Mouse (Mus musculus) stomach, embryonic 15.5 days (tissue): ENCODE measurements around the gene Trim16. TPM values are rescaled to one million over a fixed set of nuclear protein-coding genes. Genes with fewer than 3 reads are reported as not detected.

ENCODE experiments used
- ATAC-seq: fragments of 200-750 bp; cut with Nextera tagmentation; 2 replicates; pipeline ENCODE4 v1.8.0; 2017; ENCODE audit warnings: low read depth, moderate number of reproducible peaks, moderate TSS enrichment; ENCODE audit not compliant: insufficient read depth, low FRiP score
- H3K27ac ChIP-seq: fragments of 300-500 bp; sonication (generic); 2 replicates; pipeline ENCODE4 v1.5.1; 2015; ENCODE audit warnings: mild to moderate bottlenecking, inconsistent platforms
- H3K27me3 ChIP-seq: fragments of 300-500 bp; sonication (generic); replicated peaks from 2 replicates; pipeline ENCODE4 v1.6.1; 2015; ENCODE audit warnings: inconsistent platforms
- H3K36me3 ChIP-seq: fragments of 300-500 bp; sonication (generic); 2 replicates; pipeline ENCODE4 v1.6.1; 2015; ENCODE audit warnings: inconsistent platforms
- H3K4me1 ChIP-seq: fragments of 300-500 bp; sonication (generic); 2 replicates; pipeline ENCODE4 v1.6.1; 2015; ENCODE audit warnings: inconsistent platforms
- H3K4me2 ChIP-seq: fragments of 300-500 bp; sonication (generic); 2 replicates; pipeline ENCODE4 v1.6.1; 2015; ENCODE audit warnings: mild to moderate bottlenecking, inconsistent platforms
- H3K4me3 ChIP-seq: fragments of 300-500 bp; sonication (generic); replicated peaks from 2 replicates; pipeline ENCODE4 v1.5.1; 2015; ENCODE audit warnings: inconsistent platforms
- H3K9ac ChIP-seq: fragments of 300-500 bp; sonication (generic); 2 replicates; pipeline ENCODE4 v1.6.1; 2015; ENCODE audit warnings: inconsistent platforms
- H3K9me3 ChIP-seq: fragments of 300-500 bp; sonication (generic); 2 replicates; pipeline ENCODE4 v1.6.1; 2016; ENCODE audit warnings: inconsistent platforms
- WGBS: fragments of 180-500 bp; shearing (Covaris S2); methylation state at CpG from one replicate; pipeline ENCODE4 v1.1.7; 2015; 5-methylcytosine and 5-hydroxymethylcytosine counted together
- polyA plus RNA-seq: library from polyadenylated mRNA; unstranded; fragments of >200 nt; fragmentation: Nextera tagmentation; extraction: Ambion mirVana; gene quantifications from 2 replicates; pipeline ENCODE4 v1.2.1, GENCODE M21; 2015

The Trim16 gene
- polyA plus RNA-seq, result 13.8 and 15.6 TPM in 2 replicates

- Histone ChIP-seq H3K9ac (peak within 1 kb of the TSS; percentile 44), H3K9me3 (no peaks in the 10 kb centered on the region), H3K27ac (peak within 1 kb of the TSS; percentile 90), H3K27me3 (no peaks in the 10 kb centered on the region), H3K36me3 (no peaks in the 10 kb centered on the region), H3K4me1 (peaks cover 14% of the 10 kb centered on the region; the same call in 1 of the 2 replicates), H3K4me3 (peak within 1 kb of the TSS; percentile 56), H3K4me2 (peak within 1 kb of the TSS; percentile 80)
- ATAC-seq, result peak; percentile 66
- WGBS, result under 1% methylated on average over 15 of the region's 15 CpGs
Observed at GRCm38 (mm10) chr11:62820059-62820541, at the start of gene Trim16. Trim16 (plus strand) TSS chr11:62820231.

- 91% methylated on average over 7 of the region's 7 CpGs for WGBS
Observed at GRCm38 (mm10) chr11:62776510-62776909, 43.5 kb upstream of the Trim16 start.

GRCm38 (mm10) chr11:62788935-62789616 lies 31.0 kb upstream of the Trim16 start, which contains the start of gene Zfp286:
Zfp286 (minus strand) TSS chr11:62789462.
- H3K27ac ChIP-seq, result no peak within 1 kb of the TSS
- H3K36me3 ChIP-seq, result peaks cover 15% of the 10 kb centered on the region
- no peaks in the 10 kb centered on the region for H3K27me3 ChIP-seq
- 7% methylated on average over 34 of the region's 34 CpGs for WGBS
- peak; percentile 88 for ATAC-seq
- H3K4me1 ChIP-seq, result 0 out of 2 replicates have a peak, but pooled peaks cover 7% of the 10 kb centered on the region
- peak within 1 kb of the TSS; percentile 53 for H3K4me3 ChIP-seq
- H3K9ac ChIP-seq, result peak within 1 kb of the TSS; percentile 18; the same call in 1 of the 2 replicates
- H3K9me3 ChIP-seq, result no peaks in the 10 kb centered on the region
- peak within 1 kb of the TSS; percentile 77 for H3K4me2 ChIP-seq

More at GRCm38 (mm10) chr11:62776510-62776909, 43.5 kb upstream of the Trim16 start:
- H3K36me3 ChIP-seq, result peaks cover 37% of the 10 kb centered on the region
- H3K27me3 ChIP-seq, result no peaks in the 10 kb centered on the region
- no peak for ATAC-seq
- no peak overlapping the region for H3K4me2 ChIP-seq
- H3K27ac ChIP-seq, result no peak overlapping the region
- H3K9me3 ChIP-seq, result peaks cover 21% of the 10 kb centered on the region; the same call in 1 of the 2 replicates
- no peak overlapping the region for H3K4me3 ChIP-seq
- no peak overlapping the region for H3K9ac ChIP-seq
- H3K4me1 ChIP-seq, result no peaks in the 10 kb centered on the region

- Histone ChIP-seq H3K4me3 (peak overlapping the region; percentile 53), H3K4me2 (peak overlapping the region; percentile 77), H3K4me1 (0 out of 2 replicates have a peak, but pooled peaks cover 7% of the 10 kb centered on the region), H3K27me3 (no peaks in the 10 kb centered on the region), H3K27ac (no peak overlapping the region), H3K9me3 (no peaks in the 10 kb centered on the region), H3K36me3 (peaks cover 10% of the 10 kb centered on the region), H3K9ac (no peak overlapping the region)
- no peak for ATAC-seq
- 53% methylated on average over 3 of the region's 3 CpGs for WGBS
Observed at GRCm38 (mm10) chr11:62789617-62789936, 30.5 kb upstream of the Trim16 start.

DNA sequence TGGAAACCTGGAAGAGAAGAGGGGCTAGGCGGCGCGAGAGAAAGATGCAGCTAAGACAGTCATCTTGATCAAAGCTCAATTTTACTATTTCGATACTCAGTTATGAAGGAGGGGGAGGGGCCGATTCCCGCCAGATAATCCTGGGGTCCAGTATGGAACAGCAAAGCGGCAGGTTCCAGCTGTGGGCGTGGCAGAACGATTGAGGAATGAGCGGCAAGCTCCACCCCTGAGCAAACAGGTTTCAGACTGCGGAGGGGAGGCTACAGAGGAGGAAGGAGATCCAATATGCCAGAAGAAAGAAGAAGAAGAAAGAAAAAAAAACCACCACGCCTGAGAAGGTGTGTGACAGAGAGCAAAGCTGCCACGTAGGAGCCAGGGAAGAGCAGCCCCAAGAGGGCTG lies 15.9 kb upstream of the Trim16 start:
- H3K36me3 ChIP-seq, result no peaks in the 10 kb centered on the region
- WGBS, result 44% methylated on average over 13 of the region's 13 CpGs
- peak overlapping the region; percentile 25; the same call in 1 of the 2 replicates for H3K4me2 ChIP-seq
- H3K27ac ChIP-seq, result no peak overlapping the region
- no peak for ATAC-seq
- H3K4me3 ChIP-seq, result no peak overlapping the region; the same call in 1 of the 2 replicates
- H3K9me3 ChIP-seq, result no peaks in the 10 kb centered on the region
- H3K4me1 ChIP-seq, result no peaks in the 10 kb centered on the region
- H3K27me3 ChIP-seq, result no peaks in the 10 kb centered on the region
- H3K9ac ChIP-seq, result no peak overlapping the region

- Histone ChIP-seq H3K4me2 (no peak overlapping the region), H3K27ac (no peak overlapping the region), H3K36me3 (no peaks in the 10 kb centered on the region), H3K9ac (no peak overlapping the region), H3K4me1 (no peaks in the 10 kb centered on the region), H3K9me3 (no peaks in the 10 kb centered on the region), H3K4me3 (no peak overlapping the region), H3K27me3 (no peaks in the 10 kb centered on the region)
- no peak for ATAC-seq
- 83% methylated on average over 2 of the region's 2 CpGs for WGBS
Observed at GRCm38 (mm10) chr11:62807965-62808364, 12.1 kb upstream of the Trim16 start.

DNA sequence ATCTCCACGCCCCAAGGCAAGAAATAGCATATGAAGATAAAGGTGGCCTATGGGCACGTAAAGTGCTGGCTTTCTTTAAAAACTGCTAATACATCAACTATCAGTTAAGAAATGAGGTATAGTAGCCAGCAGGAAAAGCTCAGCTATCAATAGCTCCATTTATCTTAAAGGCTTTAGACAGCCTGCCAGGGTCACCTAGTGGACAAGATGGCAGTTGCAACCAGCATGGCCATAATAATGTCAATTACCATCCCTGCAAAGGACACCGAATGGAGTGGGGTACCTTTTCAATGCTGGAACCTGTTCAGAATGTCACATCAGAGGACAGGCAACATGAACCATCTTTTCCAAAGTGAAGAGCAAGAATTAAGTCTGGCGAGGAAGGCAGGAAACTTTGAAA lies 10.8 kb upstream of the Trim16 start:
- no peak for ATAC-seq
- Histone ChIP-seq H3K9ac (no peak overlapping the region), H3K36me3 (no peaks in the 10 kb centered on the region), H3K4me3 (no peak overlapping the region), H3K27ac (no peak overlapping the region), H3K27me3 (no peaks in the 10 kb centered on the region), H3K4me2 (no peak overlapping the region), H3K9me3 (no peaks in the 10 kb centered on the region), H3K4me1 (0 out of 2 replicates have a peak, but pooled peaks cover 3% of the 10 kb centered on the region)
- 64% methylated on average over 4 of the region's 4 CpGs for WGBS

GRCm38 (mm10) chr11:62812268-62812667 lies 7.8 kb upstream of the Trim16 start:
- H3K36me3 ChIP-seq, result no peaks in the 10 kb centered on the region
- no peak overlapping the region for H3K9ac ChIP-seq
- WGBS, result 80% methylated on average over 6 of the region's 6 CpGs
- H3K4me2 ChIP-seq, result no peak overlapping the region
- 0 out of 2 replicates have a peak, but pooled peaks cover 7% of the 10 kb centered on the region for H3K4me1 ChIP-seq
- H3K9me3 ChIP-seq, result no peaks in the 10 kb centered on the region
- H3K27me3 ChIP-seq, result no peaks in the 10 kb centered on the region
- no peak overlapping the region for H3K27ac ChIP-seq
- no peak overlapping the region for H3K4me3 ChIP-seq
- ATAC-seq, result no peak

DNA sequence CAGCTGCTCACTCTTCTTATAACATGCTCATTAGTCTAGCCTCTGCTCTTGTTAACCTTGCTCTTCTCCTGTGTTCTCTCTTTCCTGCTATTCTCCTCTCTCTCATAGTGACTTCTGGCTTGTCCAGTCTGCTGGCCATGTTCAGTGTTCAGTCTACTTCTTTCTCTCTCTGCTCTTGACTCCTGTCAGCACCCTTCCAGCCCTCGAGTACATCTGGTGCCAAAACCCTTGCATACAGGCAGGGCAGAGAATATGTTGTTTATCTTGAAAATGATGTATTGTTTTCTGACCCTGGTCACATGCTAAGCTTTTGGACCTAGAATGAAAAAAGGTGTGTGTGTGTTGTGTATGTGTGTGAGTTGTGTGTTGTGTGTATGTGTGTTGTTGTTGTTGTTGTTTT lies 6.5 kb upstream of the Trim16 start:
- WGBS, result 15% methylated on average over 1 of the region's 1 CpGs
- Histone ChIP-seq H3K27ac (no peak overlapping the region), H3K4me1 (0 out of 2 replicates have a peak, but pooled peaks cover 7% of the 10 kb centered on the region), H3K4me2 (no peak overlapping the region), H3K4me3 (no peak overlapping the region), H3K27me3 (no peaks in the 10 kb centered on the region), H3K9ac (no peak overlapping the region), H3K9me3 (no peaks in the 10 kb centered on the region), H3K36me3 (no peaks in the 10 kb centered on the region)
- no peak for ATAC-seq

DNA sequence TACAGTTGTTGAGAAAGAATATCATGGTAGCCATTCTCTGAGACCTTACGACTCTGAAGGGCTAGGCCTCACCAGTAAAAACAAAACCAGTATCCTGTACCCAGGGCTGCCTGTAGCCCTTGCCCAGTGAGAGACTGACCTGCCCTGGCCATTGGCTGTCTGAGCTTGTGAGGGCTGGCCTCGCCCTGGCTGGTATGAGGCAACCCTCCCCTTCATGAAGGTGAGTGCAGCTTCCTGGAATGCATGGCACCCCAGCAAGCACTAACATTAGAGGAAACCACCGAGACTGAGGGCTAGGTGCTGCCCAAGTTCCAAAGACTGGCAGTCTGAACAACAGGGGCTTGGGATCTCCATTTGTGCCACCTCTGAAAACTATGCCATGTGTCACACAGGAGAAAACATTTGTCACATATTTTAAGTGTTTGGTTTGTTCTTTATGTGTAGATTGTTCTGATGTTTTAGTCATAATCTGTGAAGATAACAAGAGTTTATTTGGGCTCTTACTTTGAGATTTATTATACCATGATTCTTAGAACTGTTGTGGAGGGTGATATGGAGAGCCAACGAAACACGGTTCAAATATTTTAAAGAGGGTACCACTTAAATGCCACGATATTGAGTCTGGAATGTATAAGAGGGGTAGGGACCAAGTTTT lies 5.9 kb upstream of the Trim16 start:
- no peak overlapping the region for H3K4me3 ChIP-seq
- peak; percentile 45; the same call in 1 of the 2 replicates for ATAC-seq
- H3K4me2 ChIP-seq, result no peak overlapping the region
- 63% methylated on average over 6 of the region's 6 CpGs for WGBS
- H3K36me3 ChIP-seq, result no peaks in the 10 kb centered on the region
- no peak overlapping the region for H3K9ac ChIP-seq
- 0 out of 2 replicates have a peak, but pooled peaks cover 7% of the 10 kb centered on the region for H3K4me1 ChIP-seq
- 0 out of 2 replicates have a peak overlapping the region, but pooled peaks have one; percentile 6 for H3K27ac ChIP-seq
- no peaks in the 10 kb centered on the region for H3K9me3 ChIP-seq
- H3K27me3 ChIP-seq, result no peaks in the 10 kb centered on the region

- H3K4me3 ChIP-seq, result no peak overlapping the region
- H3K9ac ChIP-seq, result no peak overlapping the region
- 0 out of 2 replicates have a peak, but pooled peaks cover 7% of the 10 kb centered on the region for H3K4me1 ChIP-seq
- 0 out of 2 replicates have a peak overlapping the region, but pooled peaks have one; percentile 6 for H3K27ac ChIP-seq
- no peaks in the 10 kb centered on the region for H3K27me3 ChIP-seq
- H3K9me3 ChIP-seq, result no peaks in the 10 kb centered on the region
- no peak for ATAC-seq
- WGBS, result 46% methylated on average over 4 of the region's 4 CpGs
- no peak overlapping the region for H3K4me2 ChIP-seq
- no peaks in the 10 kb centered on the region for H3K36me3 ChIP-seq
Observed at GRCm38 (mm10) chr11:62814625-62815024, 5.4 kb upstream of the Trim16 start.

DNA sequence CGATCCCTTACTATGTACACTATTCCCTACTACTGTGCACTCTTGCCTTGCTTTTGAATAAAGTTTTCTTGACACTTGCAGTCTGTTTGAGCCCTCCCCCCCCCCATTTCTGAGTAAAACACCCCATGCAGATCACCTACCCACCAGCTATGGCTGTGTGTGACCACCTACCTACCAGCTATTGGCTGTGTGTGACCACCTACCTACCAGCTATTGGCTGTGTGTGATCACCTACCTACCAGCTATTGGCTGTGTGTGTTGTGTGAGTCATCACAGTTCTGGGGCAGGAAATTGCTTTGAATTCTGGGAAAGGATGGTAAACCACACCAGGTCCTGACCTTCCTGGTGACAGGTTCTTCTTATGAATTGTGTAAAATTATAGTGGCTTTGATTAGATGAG lies 4.6 kb upstream of the Trim16 start:
- H3K9ac ChIP-seq, result no peak overlapping the region
- 80% methylated on average over 1 of the region's 1 CpGs for WGBS
- no peaks in the 10 kb centered on the region for H3K36me3 ChIP-seq
- no peaks in the 10 kb centered on the region for H3K27me3 ChIP-seq
- ATAC-seq, result no peak
- H3K4me1 ChIP-seq, result 0 out of 2 replicates have a peak, but pooled peaks cover 10% of the 10 kb centered on the region
- no peaks in the 10 kb centered on the region for H3K9me3 ChIP-seq
- H3K4me3 ChIP-seq, result no peak overlapping the region
- H3K27ac ChIP-seq, result 0 out of 2 replicates have a peak overlapping the region, but pooled peaks have one; percentile 32
- no peak overlapping the region for H3K4me2 ChIP-seq
